Mouse (Mus musculus) frontal cortex, adult 2 months (tissue): ENCODE measurements at regions not wholly inside any gene's neighbourhood (a gene's known extent, or its start where the extent isn't known, plus 50 kb on each side); places are given as distances from the start of the nearest gene placed in this dataset.
A peak's percentile ranks its signal among the peaks of the same experiment; 100 is the strongest.

Experiments used
- DNase-seq, 2 experiments: peaks; one replicate each; pipeline ENCODE4 v3.0.0; 2022; ENCODE audit warnings: low spot score in 1 of 2; ENCODE audit errors: extremely low spot score in 1 of 2

- DNase-seq = no peak
These were observed 55.3 kb upstream of the Ccnd2 start for GRCm38 (mm10) chr6:127207308-127207707.

GRCm38 (mm10) chr6:127213355-127213754 lies 61.4 kb upstream of the Ccnd2 start:
- DNase-seq = no peak

- no peak for DNase-seq
These were observed 63.9 kb upstream of the Ccnd2 start for GRCm38 (mm10) chr6:127215915-127216314.

- peak; percentile 5 to 41 for DNase-seq
These were observed 66.8 kb upstream of the Ccnd2 start for GRCm38 (mm10) chr6:127218634-127219445.

- no peak for DNase-seq
These were observed 67.4 kb upstream of the Ccnd2 start for GRCm38 (mm10) chr6:127219446-127219802.

GRCm38 (mm10) chr6:127226242-127226983 lies 74.4 kb upstream of the Ccnd2 start:
- DNase-seq = no peak

- peak in 1 of 2 experiments; percentile 39 for DNase-seq
These were observed 84.6 kb upstream of the Ccnd2 start for GRCm38 (mm10) chr6:127236510-127237109.

- DNase-seq = no peak
These were observed 85.2 kb upstream of the Ccnd2 start for GRCm38 (mm10) chr6:127237168-127237567.

- DNase-seq = no peak
These were observed 87.8 kb upstream of the Ccnd2 start for GRCm38 (mm10) chr6:127239529-127240471.

- no peak for DNase-seq
These were observed 88.7 kb upstream of the Ccnd2 start for GRCm38 (mm10) chr6:127240472-127241375.

GRCm38 (mm10) chr6:127241693-127242425 lies 89.9 kb upstream of the Ccnd2 start:
- DNase-seq = no peak

- no peak for DNase-seq
These were observed 91.0 kb upstream of the Ccnd2 start for GRCm38 (mm10) chr6:127243032-127243431.

GRCm38 (mm10) chr6:127245814-127246440 lies 93.9 kb upstream of the Ccnd2 start:
- DNase-seq = no peak

- DNase-seq = no peak
These were observed 94.7 kb upstream of the Ccnd2 start for GRCm38 (mm10) chr6:127246730-127247129.

- no peak for DNase-seq
These were observed 95.3 kb upstream of the Ccnd2 start for GRCm38 (mm10) chr6:127247343-127247742.

- DNase-seq = no peak
These were observed 98.3 kb upstream of the Ccnd2 start for GRCm38 (mm10) chr6:127250181-127250873.

- no peak for DNase-seq
These were observed 99.1 kb upstream of the Ccnd2 start for GRCm38 (mm10) chr6:127250874-127251670.
